Mouse (Mus musculus): ENCODE results near the gene Bcor. TPM values are rescaled to one million over a fixed set of nuclear protein-coding genes. Genes with fewer than 3 reads are reported as not detected.

Bcor gene
- total RNA-seq, 2 experiments from 2014 or later, result 10.1 to 13.7 TPM

- DNase-seq, result no peak
These were observed 33.6 kb downstream of the Bcor start for GRCm38 (mm10) chrX:12126408-12127105.

- no peak for DNase-seq
These were observed 35.6 kb downstream of the Bcor start for GRCm38 (mm10) chrX:12124571-12124970.

GRCm38 (mm10) chrX:12123687-12124087, 36.5 kb downstream of the Bcor start:
- DNase-seq, result no peak

GRCm38 (mm10) chrX:12122594-12123331, 37.4 kb downstream of the Bcor start:
- no peak for DNase-seq

GRCm38 (mm10) chrX:12119476-12119875, 40.7 kb downstream of the Bcor start:
- DNase-seq, result no peak

GRCm38 (mm10) chrX:12116128-12116527, 44.0 kb downstream of the Bcor start:
- no peak for DNase-seq

GRCm38 (mm10) chrX:12112166-12112565, 48.0 kb downstream of the Bcor start:
- DNase-seq, result no peak

GRCm38 (mm10) chrX:12110518-12110917, 49.6 kb downstream of the Bcor start:
- no peak for DNase-seq

GRCm38 (mm10) chrX:12105358-12105757, 54.8 kb downstream of the Bcor start:
- peak; percentile 59 for DNase-seq

GRCm38 (mm10) chrX:12096783-12097526, 63.2 kb downstream of the Bcor start:
- DNase-seq, result no peak

GRCm38 (mm10) chrX:12093371-12093770, 66.8 kb downstream of the Bcor start:
- no peak for DNase-seq

GRCm38 (mm10) chrX:12091431-12092061, 68.6 kb downstream of the Bcor start:
- DNase-seq, result peak; percentile 53

GRCm38 (mm10) chrX:12090871-12091404, 69.2 kb downstream of the Bcor start:
- peak; percentile 86 for DNase-seq

- peak; percentile 41 for DNase-seq
These were observed 69.8 kb downstream of the Bcor start for GRCm38 (mm10) chrX:12090151-12090870.

GRCm38 (mm10) chrX:12089353-12090081, 70.6 kb downstream of the Bcor start:
- peak; percentile 49 for DNase-seq

- no peak for DNase-seq
These were observed 71.2 kb downstream of the Bcor start for GRCm38 (mm10) chrX:12089027-12089340.

GRCm38 (mm10) chrX:12088301-12089026, 71.7 kb downstream of the Bcor start:
- peak; percentile 83 for DNase-seq

GRCm38 (mm10) chrX:12087511-12088300, 72.4 kb downstream of the Bcor start:
- DNase-seq, result peak; percentile 64

Measured in gastrocnemius, postnatal 25 days (tissue).